Mouse (Mus musculus) urinary bladder, postnatal 25 days (tissue): ENCODE measurements around the gene Osbp2.

ENCODE experiments used
- DNase-seq: peaks from one replicate; pipeline ENCODE4 v3.0.0; 2022; ENCODE audit warnings: low spot score

The Osbp2 gene

GRCm38 (mm10) chr11:3759433-3759832 lies 104.3 kb downstream of the Osbp2 start:
- DNase-seq = no peak

DNA sequence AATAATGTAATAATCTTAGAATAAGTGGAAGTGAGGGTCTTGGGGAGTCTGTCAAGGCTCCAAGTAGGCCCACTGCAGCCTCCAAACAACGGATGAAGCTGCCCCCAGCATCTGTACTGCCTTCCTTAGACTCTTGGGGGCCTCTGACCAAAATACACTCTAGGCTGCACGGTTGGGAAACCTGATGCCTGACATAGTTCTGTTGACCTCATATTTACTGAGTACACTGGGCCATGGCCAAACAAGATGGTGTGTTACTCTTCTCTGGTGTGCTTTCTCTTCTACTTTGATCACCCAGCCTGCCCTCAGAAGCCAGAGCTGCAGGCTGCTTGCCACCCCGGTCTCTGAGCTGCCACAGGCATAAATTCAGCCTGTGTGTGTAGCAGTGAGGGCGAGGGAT lies 108.4 kb downstream of the Osbp2 start:
- no peak for DNase-seq

DNA sequence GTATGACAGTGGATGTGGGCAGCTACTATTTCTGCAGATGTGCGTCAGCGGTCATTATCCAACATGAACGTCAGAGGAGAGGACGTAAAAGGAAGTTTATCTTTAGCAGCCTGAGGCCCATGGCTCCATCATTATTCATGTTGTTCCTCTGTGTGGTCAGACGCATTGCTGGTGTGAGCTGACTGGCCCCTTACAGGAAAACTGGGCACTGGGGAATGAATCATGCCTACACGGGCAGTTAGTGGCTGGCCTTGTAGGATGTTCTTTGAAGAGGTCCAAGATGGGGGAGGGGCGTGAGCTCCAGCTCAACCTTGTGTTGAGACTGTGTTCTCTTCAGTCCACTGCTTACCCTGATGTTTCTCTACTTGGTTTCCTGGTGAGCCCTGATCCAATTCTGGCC lies 109.0 kb downstream of the Osbp2 start:
- no peak for DNase-seq

GRCm38 (mm10) chr11:3753897-3754296 lies 109.8 kb downstream of the Osbp2 start:
- DNase-seq = no peak

- DNase-seq = no peak
Observed at GRCm38 (mm10) chr11:3752766-3753165, 110.9 kb downstream of the Osbp2 start.

GRCm38 (mm10) chr11:3749831-3750230 lies 113.9 kb downstream of the Osbp2 start:
- no peak for DNase-seq

GRCm38 (mm10) chr11:3742449-3742848 lies 121.3 kb downstream of the Osbp2 start:
- no peak for DNase-seq

- DNase-seq = no peak
Observed at GRCm38 (mm10) chr11:3741183-3741582, 122.5 kb downstream of the Osbp2 start.

DNA sequence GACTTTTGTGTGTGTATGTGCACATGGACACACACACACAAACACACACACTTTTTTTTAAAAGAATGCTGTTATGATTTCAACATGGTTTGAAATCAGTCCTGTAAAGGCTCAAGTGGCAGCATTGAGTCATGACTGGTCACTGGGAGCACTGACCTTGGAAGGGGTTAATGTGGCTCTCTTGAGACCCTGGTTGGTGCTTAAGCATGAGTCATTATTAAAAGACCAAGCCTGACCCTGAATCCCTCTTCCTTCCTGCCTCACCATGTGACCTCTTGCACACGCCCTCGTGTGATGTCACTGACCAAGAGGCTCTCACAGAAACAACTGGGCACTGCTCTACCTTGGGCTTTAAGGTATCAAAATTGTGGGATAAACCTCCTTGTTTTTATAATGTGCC lies 124.9 kb downstream of the Osbp2 start:
- DNase-seq = no peak

- DNase-seq = no peak
Observed at GRCm38 (mm10) chr11:3735715-3736114, 128.0 kb downstream of the Osbp2 start.

DNA sequence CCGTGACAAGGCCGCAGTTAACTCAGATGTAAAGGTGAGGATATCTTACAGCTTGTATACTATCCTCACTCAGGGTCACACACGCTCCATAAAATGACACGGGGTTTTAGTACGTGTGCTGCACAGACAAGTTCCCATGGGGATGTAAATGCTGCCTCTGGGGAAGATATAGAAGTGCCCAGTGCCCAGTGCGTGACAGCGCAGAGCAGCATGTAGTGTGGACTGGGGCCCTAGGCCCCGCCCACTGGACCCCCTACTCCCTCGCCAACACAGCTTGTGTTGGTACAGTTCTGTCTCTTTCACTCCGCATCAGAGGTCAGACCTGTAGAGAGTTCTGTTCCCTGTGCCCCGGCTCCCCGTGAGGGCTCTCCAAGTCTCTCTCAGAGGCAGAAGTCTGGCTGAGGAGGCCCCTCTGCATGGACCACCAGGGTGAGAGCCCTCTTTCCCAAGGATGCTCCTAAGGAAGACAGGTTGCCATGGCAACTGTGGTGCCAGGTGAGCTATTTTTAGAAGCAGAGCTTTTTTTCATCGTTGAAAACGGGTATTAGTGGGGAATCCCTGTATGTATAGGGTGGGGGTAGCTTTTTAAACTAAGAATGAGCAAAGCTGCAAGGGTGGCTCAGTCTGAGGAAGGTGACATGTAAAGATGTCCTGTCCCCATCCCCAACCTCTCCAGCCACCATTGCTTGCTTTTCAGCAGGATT lies 129.6 kb downstream of the Osbp2 start:
- DNase-seq = no peak

GRCm38 (mm10) chr11:3731469-3731868 lies 132.2 kb downstream of the Osbp2 start:
- DNase-seq = no peak

GRCm38 (mm10) chr11:3727438-3728105 lies 136.1 kb downstream of the Osbp2 start:
- DNase-seq = no peak

- DNase-seq = no peak
Observed at GRCm38 (mm10) chr11:3725331-3726054, 138.2 kb downstream of the Osbp2 start.

DNA sequence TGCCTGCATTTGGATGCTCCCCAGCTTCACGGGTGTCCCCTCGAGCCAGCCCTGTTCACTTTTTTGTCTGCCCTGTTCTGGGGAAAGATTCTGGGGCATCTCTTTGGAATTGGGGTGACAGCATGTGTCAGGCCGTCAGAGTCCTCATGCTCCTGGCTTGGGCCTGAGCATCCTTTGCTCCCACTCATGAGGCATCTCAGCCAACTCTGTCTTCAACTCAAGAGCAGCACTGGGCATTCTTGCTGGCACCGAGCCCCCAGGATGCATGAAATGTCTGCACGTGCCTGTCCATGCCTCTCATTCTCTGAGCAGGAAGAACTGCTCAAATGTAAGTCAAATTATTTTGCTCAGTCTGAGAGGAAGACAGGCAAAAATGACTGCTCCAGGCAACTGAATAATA lies 139.0 kb downstream of the Osbp2 start:
- DNase-seq = no peak

DNA sequence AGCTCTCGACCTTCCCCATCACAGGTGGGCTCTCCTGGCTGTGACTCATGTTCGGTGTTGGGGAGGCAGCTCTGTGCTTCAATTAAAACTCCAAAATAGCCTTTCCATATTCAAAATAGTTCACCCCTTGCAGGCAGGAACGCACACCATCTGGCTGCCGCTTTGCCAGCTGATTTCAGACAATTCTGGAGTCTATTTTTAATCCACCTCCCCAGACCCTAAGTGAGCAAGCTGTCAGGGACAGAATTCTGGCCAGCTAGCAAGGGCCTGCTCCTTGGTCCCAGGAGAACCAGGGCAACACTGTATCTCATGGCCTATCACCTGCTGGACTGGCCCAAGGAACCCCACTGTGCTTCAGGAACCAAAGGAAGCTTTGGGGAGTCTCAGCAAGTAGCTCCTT lies 139.8 kb downstream of the Osbp2 start:
- no peak for DNase-seq

- no peak for DNase-seq
Observed at GRCm38 (mm10) chr11:3722861-3723260, 140.8 kb downstream of the Osbp2 start.

DNA sequence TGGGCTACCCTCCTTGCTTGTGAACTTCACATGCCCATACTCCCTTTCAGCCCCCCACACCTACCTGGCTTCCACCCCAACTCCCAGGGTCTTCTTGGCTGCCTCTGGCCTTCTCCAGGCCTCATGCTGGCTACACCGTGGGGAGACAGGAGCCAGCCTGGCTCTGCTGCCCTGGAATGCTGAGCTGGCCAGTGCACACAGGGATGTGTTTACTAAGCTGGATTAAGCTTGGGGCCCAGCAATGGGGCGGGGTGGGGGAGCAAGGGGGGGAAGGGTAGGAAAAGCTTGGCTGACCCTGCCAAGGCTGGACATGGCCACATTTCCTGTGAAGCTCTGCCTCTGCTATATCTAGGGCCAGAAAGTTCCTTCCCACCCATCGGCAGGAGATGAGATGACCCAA lies 141.7 kb downstream of the Osbp2 start:
- no peak for DNase-seq

DNA sequence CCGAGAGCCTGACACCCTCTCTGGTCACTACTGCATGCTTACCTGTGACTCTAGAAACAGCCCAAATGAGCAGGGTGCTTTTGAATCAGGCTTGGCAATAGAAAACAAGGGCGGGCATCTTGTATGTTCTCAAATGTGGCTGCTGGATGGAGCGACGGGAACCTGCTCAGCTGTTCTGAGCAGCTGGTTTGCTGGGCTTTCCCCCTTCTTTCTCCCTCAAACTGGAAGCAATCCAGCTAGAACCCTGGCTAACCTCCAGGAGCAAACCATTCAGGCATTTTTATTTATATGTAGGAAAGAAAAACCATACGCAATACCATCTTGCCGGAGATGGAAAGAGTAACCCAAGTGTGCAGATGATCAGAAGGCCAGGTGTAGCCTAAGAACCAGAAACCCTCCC lies 147.0 kb downstream of the Osbp2 start:
- DNase-seq = no peak

DNA sequence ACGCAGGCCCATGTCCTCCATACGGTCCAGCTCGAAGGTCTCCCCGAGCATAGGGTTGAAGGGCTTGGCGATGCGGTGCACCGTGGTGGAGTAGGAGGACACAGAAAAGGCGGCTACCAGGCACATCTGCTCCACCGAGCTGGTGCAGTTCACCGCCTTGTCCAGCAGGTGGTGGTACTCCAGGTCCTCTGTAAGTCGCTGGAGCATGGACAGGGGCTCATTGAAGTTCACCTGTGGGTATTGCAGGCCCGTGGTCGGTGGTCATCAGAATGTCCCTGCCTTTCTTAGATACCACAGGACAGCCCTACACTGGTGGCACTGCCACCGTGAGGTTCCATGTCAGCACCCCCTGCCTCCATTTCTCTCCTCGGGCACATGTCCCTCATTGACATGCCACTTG lies 149.2 kb downstream of the Osbp2 start:
- peak; percentile 50 for DNase-seq

DNA sequence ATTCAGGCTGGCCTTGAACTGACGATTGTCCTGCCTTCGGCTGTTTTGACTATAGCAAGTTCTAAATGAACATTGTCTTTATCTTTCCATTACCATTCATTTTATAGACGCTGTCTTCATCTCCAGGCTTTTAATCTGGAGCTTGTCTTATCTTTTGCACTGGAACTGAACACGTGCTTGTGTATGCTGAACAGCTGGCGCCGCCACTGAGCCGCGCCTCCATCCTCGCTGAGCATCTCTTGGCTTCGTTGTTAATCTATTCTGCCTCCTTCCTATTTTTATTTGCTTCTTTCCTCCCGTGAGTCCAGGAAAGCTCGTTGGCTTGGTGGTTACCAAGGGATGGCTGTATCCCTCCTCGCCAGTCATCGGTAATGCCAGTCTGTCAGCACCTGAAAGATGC lies 153.5 kb downstream of the Osbp2 start:
- no peak for DNase-seq

DNA sequence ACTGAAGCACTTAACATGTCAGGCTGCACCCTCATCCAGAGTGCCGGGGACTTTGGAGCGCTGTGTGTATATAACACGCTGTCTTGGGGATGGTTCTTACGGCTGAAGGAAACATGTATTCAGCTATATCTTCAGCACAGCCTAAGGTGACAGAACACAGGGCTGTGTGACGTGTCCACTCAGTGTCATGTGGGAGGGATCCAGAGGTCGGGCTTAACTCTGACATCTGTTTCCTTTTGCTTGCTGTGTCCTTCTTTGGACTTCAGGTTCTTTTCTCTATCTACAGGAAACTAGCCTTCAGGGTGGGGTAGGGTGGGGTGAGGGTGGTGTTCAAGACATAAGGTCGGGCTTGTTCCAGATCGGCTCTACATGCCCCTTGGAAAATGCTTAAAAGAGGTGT lies 156.6 kb downstream of the Osbp2 start:
- no peak for DNase-seq

DNA sequence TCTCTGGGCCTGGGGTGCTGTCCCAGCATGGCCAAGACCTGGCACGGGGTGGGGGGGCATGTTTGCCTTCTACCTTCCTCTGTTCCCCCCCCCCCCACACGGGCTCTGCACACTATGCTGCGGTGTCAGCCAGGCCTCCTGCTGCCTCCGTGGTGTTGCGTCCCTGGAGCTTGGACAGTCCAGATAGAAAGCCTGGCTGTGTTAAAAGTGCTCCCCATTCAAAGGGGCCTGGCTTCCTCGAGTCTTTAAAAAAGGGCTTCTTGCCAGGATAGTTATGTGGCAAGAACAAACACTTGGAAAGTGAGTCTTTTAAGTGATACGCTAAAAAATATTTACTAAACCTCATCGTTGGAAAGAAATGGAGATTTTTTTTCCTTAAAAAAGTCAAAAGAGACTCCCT lies 159.3 kb downstream of the Osbp2 start:
- DNase-seq = no peak
